8 mouse cellular contexts compared by ENCODE assay signal in genomic region chr1:69785129-69785528, GRCm38 (mm10). TPM values are rescaled to one million over a fixed set of nuclear protein-coding genes. Genes with fewer than 3 reads are reported as not detected.
DNase-seq lines count a peak whose midpoint lies in the region; ATAC-seq lines count a peak whose summit lies in the region.

No protein-coding gene starts in this region.

- ATAC-seq in heart, embryonic 11.5 days (replicated peaks; ENCODE audit: insufficient number of reproducible peaks, low FRiP score, low TSS enrichment): no peak

- H3K4me3 ChIP-seq in heart, embryonic 11.5 days (ENCODE audit: low read depth, low read length): no peak overlapping the region

- H3K4me2 ChIP-seq in heart, embryonic 11.5 days: no peak overlapping the region

- WGBS in heart, embryonic 11.5 days (ENCODE audit: insufficient replicate concordance): 9% methylated on average over 6 of the region's 6 CpGs

- intact Hi-C loops in heart, postnatal 14 days (cut with DNase I): no loop called here

- H3K9me3 ChIP-seq in heart, embryonic 11.5 days (replicated peaks; ENCODE audit: control insufficient read depth, low read length): no peaks in the 10 kb centered on the region

- no peak overlapping the region for H3K9ac ChIP-seq in heart, embryonic 11.5 days (ENCODE audit: low read depth, low read length)

- H3K27me3 ChIP-seq in heart, embryonic 11.5 days (ENCODE audit: control insufficient read depth, insufficient read depth, low read length): no peaks in the 10 kb centered on the region

- H3K27ac ChIP-seq in heart, embryonic 11.5 days (ENCODE audit: low read depth, low read length): no peak overlapping the region

- DNase-seq in heart, postnatal 14 days: peak; percentile 11 to 60
- DNase-seq in urinary bladder, postnatal 25 days (ENCODE audit: low spot score): peak; percentile 51
- no peak for DNase-seq in urinary bladder, postnatal 10 days (ENCODE audit: low spot score)
- DNase-seq in c-Kit-positive CD71-positive TER-119-positive erythroid progenitor cells, embryonic 14.5 days (ENCODE audit: low spot score): peak; percentile 60
- peak; percentile 57 to 64 for DNase-seq in kidney, postnatal 4 days
- DNase-seq in retina, adult 2 months (ENCODE audit: low read depth, low spot score): peak; percentile 23
- DNase-seq in spleen, adult 12 weeks (ENCODE audit: low spot score): no peak

- H3K4me1 ChIP-seq in heart, embryonic 11.5 days (ENCODE audit: control insufficient read depth, insufficient read depth, low read length): no peaks in the 10 kb centered on the region

- no peaks in the 10 kb centered on the region for H3K36me3 ChIP-seq in heart, embryonic 11.5 days (ENCODE audit: control insufficient read depth, insufficient read depth, low read length)

RNA-seq across cellular contexts. Expression of gene Spag16, which starts 41.6 kb away (rescaled TPM):
- total RNA-seq in heart, postnatal 14 days (2021): under 1 TPM in 1 of 2 experiments, not detected in 1; 0.24 TPM
- 1.1 and 1.2 TPM in 2 replicates for polyA plus RNA-seq in heart, embryonic 11.5 days (2014; fragmentation: Nextera tagmentation; extraction: Ambion mirVana)

Comparison
In these comparisons a context has a peak if more than half of its experiments do, and no peak if none do; other contexts are left out.
1. DNase-seq: peak in heart, postnatal 14 days (2 of 2), urinary bladder, postnatal 25 days (single experiment), c-Kit-positive CD71-positive TER-119-positive erythroid progenitor cells, embryonic 14.5 days (single experiment), kidney, postnatal 4 days (2 of 2) and retina, adult 2 months (single experiment); none in urinary bladder, postnatal 10 days (single experiment) and spleen, adult 12 weeks (single experiment).